Mouse (Mus musculus): ENCODE data around the gene Fgd6. TPM values are rescaled to one million over a fixed set of nuclear protein-coding genes. Genes with fewer than 3 reads are reported as not detected.

The Fgd6 gene
- polyA plus RNA-seq, 1 experiment from 2014 or later, result 6.4 TPM

DNA sequence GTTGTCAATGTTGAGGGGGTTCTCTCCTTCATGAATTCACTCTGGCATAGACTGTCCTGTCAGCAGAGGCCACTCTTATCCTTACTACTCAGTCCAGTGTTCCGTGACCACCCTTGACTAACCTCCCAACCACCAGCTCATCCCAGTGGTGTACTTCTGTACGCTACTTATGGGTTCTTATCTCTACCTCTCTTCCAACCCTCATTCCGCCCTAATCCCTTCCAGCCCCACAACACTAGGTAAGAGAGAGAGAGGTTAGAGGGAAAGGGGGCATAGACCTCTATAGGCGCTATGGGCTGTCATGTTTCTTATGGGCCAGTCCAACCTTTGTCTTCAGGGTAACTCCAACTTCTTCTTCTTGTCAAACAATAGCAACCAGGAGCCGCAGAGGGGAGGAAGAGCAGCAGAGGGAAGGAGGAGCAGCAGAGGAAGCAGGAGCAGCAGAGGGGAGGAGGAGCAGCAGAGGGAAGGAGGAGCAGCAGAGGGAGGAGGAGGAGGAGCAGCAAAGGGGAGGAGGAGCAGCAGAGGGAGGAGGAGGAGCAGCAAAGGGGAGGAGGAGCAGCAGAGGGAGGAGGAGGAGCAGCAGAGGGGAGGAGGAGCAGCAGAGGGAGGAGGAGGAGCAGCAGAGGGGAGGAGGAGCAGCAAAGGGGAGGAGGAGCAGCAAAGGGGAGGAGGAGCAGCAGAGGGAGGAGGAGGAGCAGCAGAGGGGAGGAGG is 125.4 kb downstream of the Fgd6 start:
- Histone ChIP-seq H3K27me3 (ENCODE audit: control insufficient read depth, insufficient read depth, low read length) (no peaks in the 10 kb centered on the region), H3K4me1 (ENCODE audit: control insufficient read depth, insufficient read depth, low read length) (no peaks in the 10 kb centered on the region), H3K4me3 (ENCODE audit: low read depth, low read length) (no peak overlapping the region), H3K36me3 (ENCODE audit: control insufficient read depth, insufficient read depth, low read length) (0 out of 2 replicates have a peak, but pooled peaks cover 4% of the 10 kb centered on the region), H3K9ac (ENCODE audit: low read length) (no peak overlapping the region), H3K27ac (ENCODE audit: low read depth, low read length) (no peak overlapping the region), H3K4me2 (ENCODE audit: low read depth) (no peak overlapping the region), H3K9me3 (ENCODE audit: control insufficient read depth, low read length) (no peaks in the 10 kb centered on the region)
- ATAC-seq (ENCODE audit: insufficient read depth, low FRiP score, low TSS enrichment) (no peak), DNase-seq (ENCODE audit: low spot score) (no peak)
- 86% methylated on average over 5 of the region's 5 CpGs for WGBS

DNA sequence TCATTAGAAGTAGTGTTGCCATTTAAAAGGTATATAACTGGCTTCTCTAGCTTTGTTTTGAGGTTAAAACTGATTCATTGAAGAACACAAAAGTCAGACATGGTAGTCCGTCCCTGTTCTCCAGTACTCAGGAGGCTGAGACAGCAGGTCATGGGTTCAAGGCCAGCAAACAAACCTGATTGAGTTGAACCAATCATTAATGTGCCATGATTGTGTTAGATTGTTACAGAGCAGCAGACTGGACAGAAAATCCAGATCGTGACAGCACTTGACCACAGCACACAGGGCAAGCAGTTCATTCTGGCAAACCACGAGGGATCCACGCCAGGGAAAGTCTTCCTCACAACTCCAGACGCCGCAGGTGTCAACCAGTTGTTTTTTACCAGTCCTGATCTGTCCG is 126.2 kb downstream of the Fgd6 start:
- ATAC-seq (ENCODE audit: insufficient read depth, low FRiP score, low TSS enrichment), result no peak
- Histone ChIP-seq H3K9me3 (ENCODE audit: control insufficient read depth, low read length) (no peaks in the 10 kb centered on the region), H3K4me3 (ENCODE audit: low read depth, low read length) (no peak overlapping the region), H3K9ac (ENCODE audit: low read length) (no peak overlapping the region), H3K27me3 (ENCODE audit: control insufficient read depth, insufficient read depth, low read length) (no peaks in the 10 kb centered on the region), H3K4me1 (ENCODE audit: control insufficient read depth, insufficient read depth, low read length) (no peaks in the 10 kb centered on the region), H3K27ac (ENCODE audit: low read depth, low read length) (no peak overlapping the region), H3K4me2 (ENCODE audit: low read depth) (no peak overlapping the region), H3K36me3 (ENCODE audit: control insufficient read depth, insufficient read depth, low read length) (0 out of 2 replicates have a peak, but pooled peaks cover 4% of the 10 kb centered on the region)
- DNase-seq (ENCODE audit: low spot score), result no peak
- 94% methylated on average over 7 of the region's 7 CpGs for WGBS

DNA sequence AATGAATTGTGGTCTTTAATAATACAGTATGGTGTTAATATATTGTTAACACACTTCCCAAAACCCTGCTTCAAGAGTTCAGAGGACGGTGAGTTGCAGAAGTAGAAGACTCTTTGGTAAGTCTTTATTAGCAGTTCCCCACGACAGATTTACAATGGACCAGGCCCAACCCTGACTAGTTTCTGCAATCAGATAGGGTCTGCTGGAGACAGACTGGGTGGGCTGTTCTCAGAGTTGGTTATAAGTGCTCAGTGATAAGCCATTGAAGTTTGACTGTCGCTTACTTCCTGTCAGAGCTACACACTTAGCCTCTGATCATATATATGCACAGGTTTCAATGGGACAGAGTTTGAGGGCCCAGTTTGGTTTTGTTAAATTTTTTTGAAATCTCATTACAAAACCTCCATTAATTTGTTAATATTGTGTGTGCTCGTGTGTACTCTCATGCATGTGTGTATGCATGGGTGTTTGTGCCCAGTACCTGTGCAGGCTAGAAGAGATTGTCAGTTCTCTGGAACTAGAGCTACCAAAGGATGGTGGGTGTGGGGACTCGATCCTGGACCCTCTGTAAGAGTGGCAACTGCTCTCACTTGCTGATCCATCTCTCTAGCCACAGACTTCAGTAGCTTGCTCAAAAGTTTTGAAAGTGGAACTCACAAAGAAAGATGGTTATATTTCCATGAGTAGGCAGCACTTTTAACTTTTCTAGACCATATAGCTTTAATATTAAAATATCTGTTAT is 128.5 kb downstream of the Fgd6 start:
- H3K4me2 ChIP-seq (ENCODE audit: low read depth), result no peak overlapping the region
- no peak overlapping the region for H3K27ac ChIP-seq (ENCODE audit: low read depth, low read length)
- H3K9ac ChIP-seq (ENCODE audit: low read length), result no peak overlapping the region
- ATAC-seq (ENCODE audit: insufficient read depth, low FRiP score, low TSS enrichment), result no peak
- H3K27me3 ChIP-seq (ENCODE audit: control insufficient read depth, insufficient read depth, low read length), result no peaks in the 10 kb centered on the region
- no peak overlapping the region for H3K4me3 ChIP-seq (ENCODE audit: low read depth, low read length)
- no peak for DNase-seq (ENCODE audit: low spot score)
- peaks cover 7% of the 10 kb centered on the region for H3K36me3 ChIP-seq (ENCODE audit: control insufficient read depth, insufficient read depth, low read length)
- H3K4me1 ChIP-seq (ENCODE audit: control insufficient read depth, insufficient read depth, low read length), result no peaks in the 10 kb centered on the region
- H3K9me3 ChIP-seq (ENCODE audit: control insufficient read depth, low read length), result no peaks in the 10 kb centered on the region
- WGBS, result 85% methylated on average over 5 of the region's 5 CpGs

DNA sequence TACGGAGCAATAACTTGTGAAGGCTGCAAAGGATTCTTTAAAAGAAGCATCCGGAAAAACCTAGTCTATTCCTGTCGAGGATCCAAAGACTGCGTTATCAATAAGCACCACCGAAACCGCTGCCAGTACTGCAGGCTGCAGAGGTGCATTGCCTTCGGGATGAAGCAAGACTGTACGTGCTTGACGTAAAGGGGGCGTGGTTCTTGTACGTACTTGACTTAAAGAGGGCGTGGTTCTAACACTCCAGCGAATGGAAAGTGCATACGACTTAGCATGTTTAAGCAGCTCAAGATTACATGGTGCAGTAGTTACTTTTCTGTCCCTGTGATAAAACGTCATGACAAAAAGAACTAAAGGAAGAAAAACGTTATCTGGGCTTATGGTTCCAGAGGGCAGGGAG is 129.6 kb downstream of the Fgd6 start:
- no peaks in the 10 kb centered on the region for H3K9me3 ChIP-seq (ENCODE audit: control insufficient read depth, low read length)
- H3K27me3 ChIP-seq (ENCODE audit: control insufficient read depth, insufficient read depth, low read length), result no peaks in the 10 kb centered on the region
- DNase-seq (ENCODE audit: low spot score), result no peak
- no peak overlapping the region for H3K9ac ChIP-seq (ENCODE audit: low read length)
- no peak overlapping the region for H3K4me3 ChIP-seq (ENCODE audit: low read depth, low read length)
- no peak overlapping the region for H3K4me2 ChIP-seq (ENCODE audit: low read depth)
- no peaks in the 10 kb centered on the region for H3K4me1 ChIP-seq (ENCODE audit: control insufficient read depth, insufficient read depth, low read length)
- no peak overlapping the region for H3K27ac ChIP-seq (ENCODE audit: low read depth, low read length)
- no peak for ATAC-seq (ENCODE audit: insufficient read depth, low FRiP score, low TSS enrichment)
- peaks cover 14% of the 10 kb centered on the region for H3K36me3 ChIP-seq (ENCODE audit: control insufficient read depth, insufficient read depth, low read length)
- WGBS, result 90% methylated on average over 16 of the region's 16 CpGs

DNA sequence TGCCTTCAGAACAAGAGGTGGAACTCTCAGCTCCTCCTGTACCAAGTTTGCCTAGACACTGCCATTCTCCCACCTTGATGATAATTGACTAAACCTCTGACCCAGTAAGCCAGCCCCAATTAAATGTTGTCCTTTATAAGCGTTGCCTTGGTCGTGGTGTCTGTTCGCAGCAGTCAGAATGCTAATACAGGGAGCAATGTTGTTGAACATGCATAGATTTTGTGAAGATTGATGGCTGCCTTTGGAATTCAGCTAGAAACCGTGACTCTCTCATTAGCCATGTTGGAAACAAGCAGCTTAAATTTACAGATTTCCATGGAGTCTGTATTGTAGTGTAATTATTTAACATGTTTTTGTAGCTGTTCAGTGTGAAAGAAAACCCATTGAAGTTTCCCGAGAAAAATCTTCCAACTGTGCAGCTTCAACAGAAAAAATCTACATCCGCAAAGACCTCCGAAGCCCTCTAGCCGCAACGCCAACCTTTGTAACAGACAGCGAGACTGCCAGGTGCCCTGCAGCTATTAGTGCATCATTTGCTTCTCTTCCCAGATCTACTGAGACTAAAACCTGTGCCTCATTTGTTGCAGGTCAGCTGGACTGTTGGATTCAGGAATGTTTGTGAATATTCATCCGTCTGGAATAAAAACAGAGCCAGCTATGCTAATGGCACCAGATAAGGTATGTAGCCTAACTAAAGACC is 131.4 kb downstream of the Fgd6 start:
- DNase-seq (ENCODE audit: low spot score), result no peak
- Histone ChIP-seq H3K36me3 (ENCODE audit: control insufficient read depth, insufficient read depth, low read length) (peaks cover 14% of the 10 kb centered on the region), H3K4me2 (ENCODE audit: low read depth) (no peak overlapping the region), H3K9ac (ENCODE audit: low read length) (no peak overlapping the region), H3K4me1 (ENCODE audit: control insufficient read depth, insufficient read depth, low read length) (no peaks in the 10 kb centered on the region), H3K27me3 (ENCODE audit: control insufficient read depth, insufficient read depth, low read length) (no peaks in the 10 kb centered on the region), H3K9me3 (ENCODE audit: control insufficient read depth, low read length) (no peaks in the 10 kb centered on the region), H3K27ac (ENCODE audit: low read depth, low read length) (no peak overlapping the region), H3K4me3 (ENCODE audit: low read depth, low read length) (no peak overlapping the region)
- WGBS, result 65% methylated on average over 11 of the region's 11 CpGs
- ATAC-seq (ENCODE audit: insufficient read depth, low FRiP score, low TSS enrichment), result peak; percentile 48; the same call in 1 of the 2 replicates

DNA sequence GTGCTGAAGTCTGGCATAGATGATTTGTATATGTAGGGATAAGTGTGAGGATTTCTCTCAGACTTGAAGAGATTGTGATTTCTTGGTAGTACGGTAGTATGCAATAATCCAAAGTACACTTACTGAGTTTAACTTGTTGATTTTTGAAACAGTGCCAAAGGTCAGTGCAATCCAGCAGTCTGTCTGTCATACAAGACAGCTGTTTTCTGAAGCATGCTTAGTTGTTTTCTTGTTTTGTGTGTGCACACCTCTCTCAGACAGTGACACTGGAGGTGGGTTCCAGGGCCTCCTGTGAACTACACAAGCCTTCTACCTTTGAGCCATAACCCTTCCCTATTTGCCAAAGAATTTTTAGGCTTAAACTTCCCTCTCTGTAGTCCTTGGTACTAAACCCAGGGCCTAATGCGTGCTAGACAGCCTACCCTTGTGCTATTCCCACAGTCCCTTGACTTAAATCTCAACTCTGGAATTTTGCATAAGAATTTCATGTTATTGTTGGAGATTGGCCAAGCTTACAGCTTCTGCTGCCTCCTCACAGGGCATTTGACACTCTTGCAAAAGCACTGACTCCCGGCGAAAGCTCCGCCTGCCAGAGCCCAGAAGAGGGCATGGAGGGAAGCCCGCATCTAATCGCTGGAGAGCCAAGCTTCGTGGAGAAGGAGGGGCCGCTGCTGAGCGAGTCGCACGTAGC is 135.8 kb downstream of the Fgd6 start:
- Histone ChIP-seq H3K27me3 (ENCODE audit: control insufficient read depth, insufficient read depth, low read length) (no peaks in the 10 kb centered on the region), H3K27ac (ENCODE audit: low read depth, low read length) (no peak overlapping the region), H3K4me1 (ENCODE audit: control insufficient read depth, insufficient read depth, low read length) (peaks cover 6% of the 10 kb centered on the region; the same call in 1 of the 2 replicates), H3K4me3 (ENCODE audit: low read depth, low read length) (no peak overlapping the region), H3K36me3 (ENCODE audit: control insufficient read depth, insufficient read depth, low read length) (peaks cover 24% of the 10 kb centered on the region), H3K4me2 (ENCODE audit: low read depth) (no peak overlapping the region), H3K9ac (ENCODE audit: low read length) (no peak overlapping the region), H3K9me3 (ENCODE audit: control insufficient read depth, low read length) (no peaks in the 10 kb centered on the region)
- DNase-seq (ENCODE audit: low spot score) (no peak), ATAC-seq (ENCODE audit: insufficient read depth, low FRiP score, low TSS enrichment) (no peak)
- WGBS, result 68% methylated on average over 12 of the region's 12 CpGs

DNA sequence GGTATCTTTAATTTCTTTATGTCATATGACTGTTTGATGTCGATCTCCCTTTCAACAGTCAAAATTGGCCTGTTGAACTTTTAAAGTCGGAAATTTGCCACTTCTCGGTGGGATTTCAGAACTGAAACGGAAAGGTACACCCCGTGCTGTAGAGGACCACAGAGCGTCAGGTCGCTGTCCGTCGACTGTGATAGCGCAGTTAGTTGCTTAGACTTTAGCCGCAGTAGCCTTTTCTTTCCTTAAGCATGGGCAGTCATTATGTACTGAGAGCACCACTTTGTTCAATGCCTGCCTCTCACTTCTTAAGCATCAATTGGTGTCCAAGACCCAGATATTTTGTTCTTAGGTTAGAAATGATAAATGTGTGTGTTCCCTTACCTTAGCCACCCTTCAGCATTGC is 136.3 kb downstream of the Fgd6 start:
- Histone ChIP-seq H3K36me3 (ENCODE audit: control insufficient read depth, insufficient read depth, low read length) (peaks cover 24% of the 10 kb centered on the region), H3K27me3 (ENCODE audit: control insufficient read depth, insufficient read depth, low read length) (no peaks in the 10 kb centered on the region), H3K9me3 (ENCODE audit: control insufficient read depth, low read length) (no peaks in the 10 kb centered on the region), H3K27ac (ENCODE audit: low read depth, low read length) (no peak overlapping the region), H3K4me2 (ENCODE audit: low read depth) (no peak overlapping the region), H3K9ac (ENCODE audit: low read length) (no peak overlapping the region), H3K4me1 (ENCODE audit: control insufficient read depth, insufficient read depth, low read length) (peaks cover 6% of the 10 kb centered on the region; the same call in 1 of the 2 replicates), H3K4me3 (ENCODE audit: low read depth, low read length) (no peak overlapping the region)
- ATAC-seq (ENCODE audit: insufficient read depth, low FRiP score, low TSS enrichment) (no peak), DNase-seq (ENCODE audit: low spot score) (no peak)
- 80% methylated on average over 11 of the region's 11 CpGs for WGBS

DNA sequence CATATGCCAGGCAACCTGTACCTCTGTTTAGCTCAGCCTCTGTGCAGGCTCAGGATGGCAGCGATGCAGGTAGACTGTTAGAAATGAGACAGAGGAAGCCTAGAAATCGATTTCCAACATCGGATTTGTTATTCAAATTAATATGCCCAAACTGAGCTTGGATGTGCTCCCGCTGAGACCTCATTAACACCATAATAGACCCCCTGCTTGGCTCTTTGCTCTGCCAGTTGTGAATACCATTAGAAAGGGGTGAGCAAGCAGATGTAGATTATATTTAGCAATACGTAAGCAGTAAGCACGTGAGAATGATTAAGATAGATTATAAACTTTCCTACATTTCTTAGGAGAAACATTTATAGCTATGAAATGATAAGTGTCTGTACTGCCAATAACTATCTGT is 136.9 kb downstream of the Fgd6 start:
- no peak overlapping the region for H3K27ac ChIP-seq (ENCODE audit: low read depth, low read length)
- no peak for ATAC-seq (ENCODE audit: insufficient read depth, low FRiP score, low TSS enrichment)
- peaks cover 6% of the 10 kb centered on the region; the same call in 1 of the 2 replicates for H3K4me1 ChIP-seq (ENCODE audit: control insufficient read depth, insufficient read depth, low read length)
- no peak overlapping the region for H3K4me2 ChIP-seq (ENCODE audit: low read depth)
- H3K4me3 ChIP-seq (ENCODE audit: low read depth, low read length), result no peak overlapping the region
- no peak overlapping the region for H3K9ac ChIP-seq (ENCODE audit: low read length)
- 47% methylated on average over 6 of the region's 6 CpGs for WGBS
- peaks cover 24% of the 10 kb centered on the region for H3K36me3 ChIP-seq (ENCODE audit: control insufficient read depth, insufficient read depth, low read length)
- H3K27me3 ChIP-seq (ENCODE audit: control insufficient read depth, insufficient read depth, low read length), result no peaks in the 10 kb centered on the region
- no peak for DNase-seq (ENCODE audit: low spot score)
- no peaks in the 10 kb centered on the region for H3K9me3 ChIP-seq (ENCODE audit: control insufficient read depth, low read length)
